Mouse (Mus musculus): ENCODE data around the gene Gm49342.

Gm49342 gene

DNA sequence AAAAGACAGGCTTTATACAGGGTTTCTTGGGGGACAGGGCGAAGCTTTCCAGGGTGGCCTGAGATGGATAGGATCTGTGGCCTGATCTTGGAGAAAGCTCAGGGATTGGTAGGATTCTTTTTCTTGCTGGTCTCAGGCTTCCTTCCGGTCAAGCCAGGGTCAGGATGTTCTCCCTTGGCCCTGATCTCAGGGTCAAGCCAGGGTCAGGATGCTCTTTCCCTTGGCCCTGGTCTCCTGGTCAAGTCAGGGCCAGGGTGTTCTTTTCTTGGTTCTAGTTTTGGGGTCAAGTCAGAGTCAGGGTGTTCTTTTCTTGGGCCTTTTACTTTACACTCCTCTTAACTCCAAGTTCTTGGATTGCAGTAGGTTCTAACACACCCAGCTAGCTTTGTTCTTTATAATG lies 43.4 kb downstream of the Gm49342 start:
- DNase-seq, result no peak

DNA sequence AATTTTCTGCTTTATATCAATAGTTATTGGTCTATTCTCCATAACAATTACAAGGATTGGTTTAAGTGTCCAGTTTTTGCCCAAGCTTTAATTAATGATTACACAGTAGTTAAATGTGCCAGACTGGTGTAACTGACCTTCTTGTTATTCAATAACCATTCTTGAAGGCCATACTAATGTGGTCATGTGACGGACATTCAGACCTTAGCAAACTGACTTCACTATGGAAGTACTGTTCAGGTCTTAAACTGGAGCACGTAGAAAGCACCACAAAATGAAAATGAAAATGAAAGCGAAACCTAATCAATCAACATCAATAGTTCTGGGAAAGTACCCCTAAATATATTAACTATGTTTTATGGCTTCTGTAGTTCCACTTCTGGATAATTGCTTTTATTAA lies 46.7 kb downstream of the Gm49342 start:
- DNase-seq, result no peak

DNA sequence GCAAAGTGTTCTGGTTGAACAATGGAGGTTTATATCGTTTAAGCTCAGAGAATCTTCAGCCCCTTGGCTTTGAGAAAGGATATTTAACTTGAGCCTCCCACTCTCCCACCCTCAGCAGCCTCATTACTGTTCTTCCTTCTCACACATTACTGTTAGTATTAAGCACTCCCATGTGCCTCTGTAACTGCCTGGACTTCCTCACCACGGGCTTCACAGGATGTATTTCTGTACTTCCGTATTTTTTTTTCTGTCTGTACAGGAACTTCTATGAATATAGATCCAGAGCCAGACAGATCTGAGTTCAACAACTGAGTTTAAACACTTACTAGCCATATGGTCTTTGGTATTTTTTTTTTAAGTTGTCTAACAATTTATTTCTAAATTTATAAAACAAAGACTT lies 52.8 kb downstream of the Gm49342 start:
- DNase-seq, result no peak

DNA sequence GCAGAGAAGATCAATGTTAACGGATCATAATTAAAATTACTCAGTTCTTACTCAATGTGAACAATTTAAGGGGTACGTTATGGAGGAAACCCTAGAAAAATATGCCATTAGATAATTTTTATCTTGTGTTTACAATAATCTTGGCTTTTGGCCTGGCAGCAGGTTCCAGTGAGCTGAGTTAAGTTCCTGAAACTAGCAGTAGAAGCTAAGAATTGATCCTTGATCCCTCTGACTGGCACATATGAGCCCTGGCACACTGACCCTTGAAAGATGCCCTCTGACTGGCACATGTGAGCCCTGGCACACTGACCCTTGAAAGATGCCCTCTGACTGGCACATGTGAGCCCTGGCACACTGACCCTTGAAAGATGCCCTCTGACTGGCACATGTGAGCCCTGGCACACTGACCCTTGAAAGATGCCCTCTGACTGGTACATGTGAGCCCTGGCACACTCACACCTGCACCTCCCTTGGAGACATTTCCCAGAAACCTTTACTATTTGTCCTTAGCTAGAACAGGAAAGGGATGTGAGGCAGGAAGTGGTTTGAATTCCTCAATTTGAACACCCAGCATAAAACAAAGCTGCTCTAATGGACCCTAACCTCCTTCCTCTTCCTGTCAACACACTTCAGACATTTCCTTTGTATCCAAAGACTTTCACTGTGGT lies 53.8 kb downstream of the Gm49342 start:
- no peak for DNase-seq

- no peak for DNase-seq
Measured at GRCm38 (mm10) chr14:51007152-51007801, 63.0 kb downstream of the Gm49342 start, which contains the start of gene Rnase10. Gene Rnase10 (plus strand): TSS chr14:51007751.

DNA sequence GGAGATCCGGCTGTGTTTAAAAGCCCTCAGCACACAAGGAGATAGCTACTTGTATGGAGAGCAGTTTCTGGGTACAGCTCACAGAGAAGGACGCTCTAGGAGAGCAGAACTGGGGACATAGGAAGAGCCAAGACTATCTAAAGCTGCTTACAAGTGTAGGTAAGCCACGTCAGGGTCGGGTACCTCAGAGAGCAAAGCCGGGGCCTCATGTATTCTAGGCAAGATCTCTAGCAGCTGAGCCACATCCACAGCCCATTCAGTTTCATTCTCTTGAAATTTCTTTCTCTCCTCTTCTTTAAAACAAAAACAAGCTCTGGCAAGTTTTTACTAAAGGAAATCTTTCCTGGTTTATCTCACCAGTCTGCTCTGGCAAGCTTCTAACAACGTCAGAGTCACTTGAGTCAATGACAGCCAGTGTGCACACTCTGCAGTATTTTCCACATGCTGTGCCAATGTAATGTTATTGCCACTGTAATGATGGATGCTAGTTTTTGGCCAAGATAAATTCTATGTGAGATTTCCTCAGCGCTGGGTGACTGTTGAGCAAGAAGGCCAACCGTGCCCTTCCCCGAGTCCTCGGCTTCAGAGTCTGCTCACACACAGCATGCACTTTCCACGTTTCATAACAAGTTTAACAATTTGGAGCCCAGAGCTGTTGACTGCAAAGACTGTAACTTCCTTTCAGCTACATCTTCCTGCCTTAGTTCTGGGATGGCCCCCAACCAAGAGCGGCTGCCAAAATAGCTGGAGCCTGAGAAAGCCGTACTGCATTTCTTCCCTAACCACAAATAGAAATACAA lies 63.8 kb downstream of the Gm49342 start:
- no peak for DNase-seq

DNA sequence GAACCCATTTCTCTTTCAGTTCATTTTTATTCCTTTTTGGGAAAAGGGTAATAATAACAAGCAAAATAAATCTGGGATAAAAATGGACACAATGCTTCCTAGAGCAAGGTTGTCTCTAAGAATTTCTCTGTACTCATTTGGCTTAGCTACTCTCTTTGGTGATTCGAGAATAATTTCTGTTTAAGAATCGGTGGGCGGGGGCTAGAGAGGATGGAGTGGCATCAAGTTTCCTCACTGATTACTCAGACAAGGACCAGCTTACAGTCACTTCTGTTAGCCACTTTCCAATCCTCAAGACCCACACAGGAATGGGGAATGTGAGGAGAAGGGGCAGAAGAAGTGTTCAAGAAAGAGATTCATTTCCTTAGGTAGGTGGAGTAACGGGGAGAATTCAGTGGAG lies 64.5 kb downstream of the Gm49342 start:
- no peak for DNase-seq

DNA sequence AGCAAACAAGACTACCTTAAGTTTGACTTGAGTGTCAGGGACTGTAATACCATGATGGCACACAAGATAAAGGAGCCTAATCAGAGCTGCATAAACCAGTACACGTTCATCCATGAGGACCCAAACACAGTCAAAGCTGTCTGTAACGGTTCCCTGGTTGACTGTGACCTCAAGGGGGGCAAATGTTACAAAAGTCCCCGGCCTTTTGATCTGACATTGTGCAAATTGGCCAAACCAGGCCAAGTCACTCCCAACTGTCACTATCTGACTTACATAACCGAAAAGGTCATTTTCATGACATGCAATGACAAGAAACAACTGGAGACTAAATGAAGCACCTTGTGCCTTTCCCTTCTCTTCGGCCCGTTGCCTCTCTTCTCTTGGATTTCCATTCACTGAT lies 65.3 kb downstream of the Gm49342 start:
- no peak for DNase-seq

All from thymus, postnatal 25 days (tissue).